Mouse (Mus musculus) CH12F3 (cell line): ENCODE measurements around the gene Phkg1.

Experiments
- in situ Hi-C: fragments of 300-500 bp; cut with MboI; formaldehyde crosslinking; loops from 2 replicates; pipeline ENCODE4 v1.14.3; 2020; ENCODE audit warnings: low sequenced_read_pairs

The Phkg1 gene

GRCm38 (mm10) chr5:129846752-129847557, 51.4 kb downstream of the Phkg1 start, which contains the start of gene Sumf2:
Gene Sumf2, plus strand, starts transcription at chr5:129846986.
- in situ Hi-C loops = no loop called here

- in situ Hi-C loops = no loop called here
Observed at GRCm38 (mm10) chr5:129844848-129845247, 53.5 kb downstream of the Phkg1 start.
